Mouse (Mus musculus) midbrain, postnatal 0 days (tissue): ENCODE data around the gene Ntmt1. TPM values are rescaled to one million over a fixed set of nuclear protein-coding genes. Genes with fewer than 3 reads are reported as not detected.

Experiments
- ATAC-seq: fragments of 200-750 bp; cut with Nextera tagmentation; 2 replicates; pipeline ENCODE4 v1.8.0; 2017; ENCODE audit warnings: moderate number of reproducible peaks, mild to moderate bottlenecking, moderate TSS enrichment, moderate library complexity; ENCODE audit not compliant: low FRiP score
- DNase-seq: peaks from one replicate; pipeline ENCODE4 v3.0.0-alpha.2; 2015; ENCODE audit warnings: low spot score
- H3K27ac ChIP-seq: fragments of 300-500 bp; sonication (generic); 2 replicates; pipeline ENCODE4 v1.5.1; 2014; ENCODE audit warnings: low read depth, mild to moderate bottlenecking, low read length, mixed read lengths
- H3K27me3 ChIP-seq: fragments of 300-500 bp; sonication (generic); 2 replicates; pipeline ENCODE4 v1.6.1; 2014; ENCODE audit warnings: low read length, control low read depth, mixed read lengths; ENCODE audit not compliant: insufficient read depth
- H3K36me3 ChIP-seq: fragments of 300-500 bp; sonication (generic); 2 replicates; pipeline ENCODE4 v1.6.1; 2014; ENCODE audit warnings: low read length, control low read depth, mixed read lengths; ENCODE audit not compliant: insufficient read depth
- H3K4me1 ChIP-seq: fragments of 300-500 bp; sonication (generic); 2 replicates; pipeline ENCODE4 v1.6.1; 2014; ENCODE audit warnings: mild to moderate bottlenecking, control low read depth, antibody characterized with exemption, low read length, mixed read lengths; ENCODE audit not compliant: insufficient read depth
- H3K4me2 ChIP-seq: fragments of 300-500 bp; sonication (generic); 2 replicates; pipeline ENCODE4 v1.6.1; 2014; ENCODE audit warnings: low read depth, mild to moderate bottlenecking, low read length, mixed read lengths; ENCODE audit not compliant: poor library complexity, severe bottlenecking
- H3K4me3 ChIP-seq: fragments of 300-500 bp; sonication (generic); 2 replicates; pipeline ENCODE4 v1.5.1; 2014; ENCODE audit warnings: low read depth, mild to moderate bottlenecking, low read length, moderate library complexity
- H3K9ac ChIP-seq: fragments of 300-500 bp; sonication (generic); replicated peaks from 2 replicates; pipeline ENCODE4 v1.6.1; 2014; ENCODE audit warnings: mild to moderate bottlenecking, low read length, moderate library complexity, mixed read lengths; ENCODE audit not compliant: poor library complexity, severe bottlenecking
- H3K9me3 ChIP-seq: fragments of 300-500 bp; sonication (generic); 2 replicates; pipeline ENCODE4 v1.6.1; 2016; ENCODE audit warnings: low read length, control low read depth
- CTCF ChIP-seq: IDR thresholded peaks from 2 replicates; pipeline ENCODE4 v1.5.1; 2016; ENCODE audit warnings: antibody characterized with exemption, mild to moderate bottlenecking
- WGBS: fragments of 180-500 bp; shearing (Covaris S2); extraction: QIAGEN DNeasy Blood & Tissue Kit; methylation state at CpG from one replicate; pipeline ENCODE4 v1.1.7; 2014; 5-methylcytosine and 5-hydroxymethylcytosine counted together
- polyA plus RNA-seq: library from polyadenylated mRNA; unstranded; fragments of >200 nt; fragmentation: Nextera tagmentation; extraction: Ambion mirVana; gene quantifications from 2 replicates; pipeline ENCODE4 v1.2.1, GENCODE M21; 2015
- total RNA-seq: library from RNA; depleted of rRNA; stranded (reverse); fragments of >200 nt; gene quantifications from 2 replicates; pipeline ENCODE4 v1.2.3, GENCODE M21; 2014

Ntmt1 gene
- total and polyA plus RNA-seq, 2 experiments from 2014 or later: 62.2 to 90.3 TPM

DNA sequence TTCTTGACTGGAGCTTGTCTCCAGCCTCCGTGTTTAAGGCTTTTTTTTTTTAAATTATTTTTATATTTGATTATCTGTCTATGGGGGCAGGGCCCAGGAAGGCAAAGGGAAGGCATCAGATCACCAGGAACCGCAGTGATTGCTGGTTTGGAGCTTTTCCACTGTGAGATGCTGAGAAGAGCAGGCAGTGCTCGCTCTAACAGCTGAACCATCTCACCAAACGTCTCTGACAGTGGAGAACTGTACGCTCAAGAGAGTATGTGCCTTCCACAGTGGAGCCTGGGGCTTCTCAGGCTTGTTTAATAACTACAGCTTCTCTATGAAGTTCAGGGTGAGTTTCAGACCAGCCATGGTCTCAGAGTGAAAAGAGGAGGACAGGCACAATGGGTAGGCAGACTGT lies 1.9 kb downstream of the Ntmt1 start:
- Histone ChIP-seq H3K9ac (no peak overlapping the region), H3K4me2 (peak overlapping the region; percentile 38)
- ATAC-seq: no peak

DNA sequence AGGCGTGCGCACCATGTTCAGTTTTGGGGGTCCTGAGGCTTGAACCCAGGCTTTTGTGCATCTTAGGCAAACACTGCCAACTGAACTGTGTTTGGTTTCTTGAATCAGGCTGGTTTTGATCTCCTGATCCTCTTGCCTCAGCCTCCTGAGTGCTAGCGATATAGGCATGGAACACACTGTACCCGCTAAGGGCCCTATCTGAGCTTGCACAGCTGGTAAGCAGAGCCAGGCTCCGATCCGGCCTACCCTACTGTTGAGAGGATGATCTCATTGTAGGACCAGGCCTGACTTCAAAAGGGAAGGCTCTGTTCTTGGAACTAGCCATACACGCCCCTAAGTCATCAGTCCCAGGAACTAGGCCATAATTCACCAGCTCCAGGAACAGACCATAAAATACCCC lies 2.9 kb downstream of the Ntmt1 start:
- no peak overlapping the region for H3K4me3 ChIP-seq
- no peak overlapping the region for H3K9ac ChIP-seq
- no peak overlapping the region for H3K27ac ChIP-seq
- no peaks in the 10 kb centered on the region for H3K9me3 ChIP-seq
- no peak for TF ChIP-seq CTCF
- no peak overlapping the region for H3K4me2 ChIP-seq
- peaks cover 8% of the 10 kb centered on the region for H3K4me1 ChIP-seq
- H3K27me3 ChIP-seq: no peaks in the 10 kb centered on the region
- WGBS: 93% methylated on average over 7 of the region's 7 CpGs
- peaks cover 16% of the 10 kb centered on the region for H3K36me3 ChIP-seq
- no peak for DNase-seq
- ATAC-seq: no peak

More for the DNA sequence above, 1.9 kb downstream of the Ntmt1 start:
- WGBS: 87% methylated on average over 5 of the region's 5 CpGs
- Histone ChIP-seq H3K4me3 (no peak overlapping the region), H3K27me3 (no peaks in the 10 kb centered on the region), H3K27ac (no peak overlapping the region), H3K9me3 (no peaks in the 10 kb centered on the region), H3K36me3 (peaks cover 10% of the 10 kb centered on the region; the same call in 1 of the 2 replicates), H3K4me1 (peaks cover 8% of the 10 kb centered on the region)
- DNase-seq: no peak
- TF ChIP-seq CTCF: no peak

DNA sequence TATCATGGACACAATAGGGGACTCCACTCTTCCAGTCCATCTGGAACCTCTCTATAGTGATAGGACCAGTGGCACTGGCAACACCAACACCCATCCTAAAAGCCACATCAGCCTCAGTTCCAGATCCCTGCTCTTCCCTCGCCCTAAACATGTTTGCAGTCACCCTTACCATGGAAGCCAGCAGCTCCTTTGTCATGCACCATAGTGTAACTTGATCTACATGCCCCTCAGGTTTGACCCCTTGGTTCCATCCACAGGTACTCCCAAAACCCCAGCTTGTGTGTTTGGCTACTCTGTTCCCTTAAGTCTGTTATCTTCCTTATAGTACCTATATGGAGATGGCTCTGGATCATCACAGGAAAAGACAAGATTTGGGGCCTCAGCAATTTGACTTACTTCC lies 8.8 kb downstream of the Ntmt1 start:
- H3K27me3 ChIP-seq: no peaks in the 10 kb centered on the region
- no peak overlapping the region for H3K4me3 ChIP-seq
- no peak for TF ChIP-seq CTCF
- no peak overlapping the region for H3K27ac ChIP-seq
- no peak overlapping the region for H3K9ac ChIP-seq
- DNase-seq: no peak
- H3K4me1 ChIP-seq: no peaks in the 10 kb centered on the region
- no peaks in the 10 kb centered on the region for H3K9me3 ChIP-seq
- H3K4me2 ChIP-seq: no peak overlapping the region
- no peak for ATAC-seq
- 93% methylated on average over 1 of the region's 1 CpGs for WGBS
- peaks cover 46% of the 10 kb centered on the region for H3K36me3 ChIP-seq

DNA sequence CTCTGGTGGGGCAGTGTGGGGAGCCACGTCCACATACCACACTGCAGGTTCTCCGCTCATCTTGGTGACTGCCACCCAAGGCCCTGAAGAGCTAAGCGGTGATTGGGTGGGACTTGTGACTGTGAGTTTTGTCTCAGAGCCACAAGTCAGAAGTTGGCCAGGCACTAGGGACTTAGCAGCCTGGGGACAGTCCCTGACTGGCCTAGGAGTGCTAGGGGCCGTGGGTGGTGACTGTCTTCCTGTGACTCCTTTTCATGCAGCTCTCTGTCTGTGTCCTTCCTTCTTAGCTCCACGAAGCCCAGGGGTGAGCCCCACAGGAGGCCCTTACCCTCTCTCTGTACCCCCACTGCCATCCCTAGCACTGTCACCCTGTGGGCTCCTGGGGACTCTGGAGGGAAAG lies 12.2 kb downstream of the Ntmt1 start:
- Histone ChIP-seq H3K9me3 (no peaks in the 10 kb centered on the region), H3K36me3 (peaks cover 63% of the 10 kb centered on the region)
- no peak for ATAC-seq

DNA sequence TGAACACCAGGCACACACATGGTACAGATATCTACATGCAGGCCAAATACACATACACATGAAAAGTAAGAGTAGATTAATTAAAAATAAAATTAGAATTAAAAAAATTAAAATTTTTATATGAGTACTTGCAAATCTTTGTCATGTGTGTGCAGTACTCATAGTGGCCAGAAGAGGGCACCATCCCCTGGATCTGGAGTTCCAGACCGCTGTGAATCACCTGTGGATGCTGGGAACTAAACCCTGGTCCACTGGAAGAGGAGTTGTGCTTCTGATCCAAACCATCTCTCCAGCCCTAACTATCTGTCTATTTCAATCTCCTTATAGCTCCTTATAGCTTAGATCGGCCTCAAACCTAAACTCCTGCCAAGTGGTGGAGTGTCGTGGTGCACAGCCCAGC lies 13.4 kb downstream of the Ntmt1 start:
- Histone ChIP-seq H3K36me3 (peaks cover 64% of the 10 kb centered on the region), H3K4me3 (no peak overlapping the region), H3K9me3 (no peaks in the 10 kb centered on the region), H3K27me3 (no peaks in the 10 kb centered on the region), H3K27ac (no peak overlapping the region), H3K4me1 (no peaks in the 10 kb centered on the region), H3K9ac (no peak overlapping the region), H3K4me2 (no peak overlapping the region)
- ATAC-seq: no peak
- WGBS: 97% methylated on average over 3 of the region's 3 CpGs
- TF ChIP-seq CTCF: peak; percentile 61
- no peak for DNase-seq

More for the DNA sequence above, 12.2 kb downstream of the Ntmt1 start:
- Histone ChIP-seq H3K4me2 (no peak overlapping the region), H3K9ac (no peak overlapping the region), H3K4me3 (no peak overlapping the region), H3K27ac (no peak overlapping the region), H3K4me1 (no peaks in the 10 kb centered on the region), H3K27me3 (no peaks in the 10 kb centered on the region)
- 92% methylated on average over 5 of the region's 5 CpGs for WGBS
- DNase-seq: no peak
- TF ChIP-seq CTCF: no peak

DNA sequence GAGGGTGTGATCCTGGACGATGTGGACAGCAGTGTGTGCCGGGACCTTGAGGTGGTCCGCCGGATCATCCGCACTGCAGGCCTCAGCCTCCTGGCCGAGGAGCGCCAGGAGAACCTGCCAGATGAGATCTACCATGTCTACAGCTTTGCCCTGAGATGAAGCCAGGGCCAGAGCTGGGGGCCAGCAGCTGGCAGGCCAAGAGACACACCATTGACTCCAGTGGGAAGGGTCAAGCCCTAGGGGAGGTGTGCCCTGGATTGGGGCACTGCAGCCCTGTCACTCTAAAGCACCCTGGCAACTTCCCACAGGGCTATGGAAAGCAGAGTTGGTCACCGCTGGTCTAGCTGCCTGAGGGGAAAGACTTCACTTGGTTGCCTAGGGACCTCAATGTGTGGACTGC lies 14.8 kb downstream of the Ntmt1 start:
- WGBS: 91% methylated on average over 8 of the region's 8 CpGs
- Histone ChIP-seq H3K9me3 (no peaks in the 10 kb centered on the region), H3K27ac (no peak overlapping the region), H3K9ac (no peak overlapping the region), H3K4me2 (no peak overlapping the region), H3K4me1 (peaks cover 12% of the 10 kb centered on the region), H3K36me3 (peaks cover 62% of the 10 kb centered on the region), H3K4me3 (no peak overlapping the region), H3K27me3 (no peaks in the 10 kb centered on the region)
- no peak for DNase-seq
- ATAC-seq: no peak
- no peak for TF ChIP-seq CTCF
